Mouse (Mus musculus) ES-Bruce4 (cell line): ENCODE measurements around the gene Zbtb16. TPM values are rescaled to one million over a fixed set of nuclear protein-coding genes. Genes with fewer than 3 reads are reported as not detected.

ENCODE experiments used
- H3K27ac ChIP-seq: 2 replicates; pipeline ENCODE4 v1.5.1; 2012; ENCODE audit warnings: low read length, inconsistent platforms; ENCODE audit not compliant: insufficient read depth
- H3K27me3 ChIP-seq: 2 replicates; pipeline ENCODE4 v1.6.1; 2012; ENCODE audit warnings: mild to moderate bottlenecking, low read length, inconsistent platforms; ENCODE audit not compliant: control insufficient read depth, poor library complexity, insufficient read depth, severe bottlenecking
- H3K36me3 ChIP-seq: 2 replicates; pipeline ENCODE4 v1.6.1; 2012; ENCODE audit warnings: inconsistent platforms, mild to moderate bottlenecking, low read length, moderate library complexity; ENCODE audit not compliant: control insufficient read depth, poor library complexity, insufficient read depth, severe bottlenecking
- H3K4me1 ChIP-seq: one replicate; pipeline ENCODE4 v1.8.1; 2011; ENCODE audit warnings: low read length; ENCODE audit not compliant: control insufficient read depth, insufficient read depth
- H3K4me3 ChIP-seq: 2 replicates; pipeline ENCODE4 v1.5.1; 2011; ENCODE audit warnings: low read depth, mild to moderate bottlenecking, low read length
- H3K9ac ChIP-seq: 2 replicates; pipeline ENCODE4 v1.6.1; 2012; ENCODE audit warnings: low read depth, mild to moderate bottlenecking, inconsistent platforms; ENCODE audit not compliant: poor library complexity, severe bottlenecking
- H3K9me3 ChIP-seq: replicated peaks from 2 replicates; pipeline ENCODE4 v1.6.1; 2012; ENCODE audit warnings: mild to moderate bottlenecking, low read length, inconsistent platforms; ENCODE audit not compliant: control insufficient read depth, poor library complexity, insufficient read depth, severe bottlenecking
- CTCF ChIP-seq: IDR thresholded peaks from one replicate; pipeline ENCODE4 v1.8.1; 2011; ENCODE audit warnings: low read depth, low read length
- EP300 ChIP-seq: IDR thresholded peaks from 2 replicates; pipeline ENCODE4 v1.6.1; 2011; ENCODE audit warnings: low read depth, low read length; ENCODE audit not compliant: insufficient read depth
- POLR2A ChIP-seq: IDR thresholded peaks from one replicate; pipeline ENCODE4 v1.8.1; 2011; ENCODE audit warnings: low read length; ENCODE audit not compliant: insufficient read depth
- polyA plus RNA-seq: library from polyadenylated mRNA; stranded (reverse); fragments of >200 nt; gene quantifications from 2 replicates; pipeline ENCODE4 v1.2.4, GENCODE M21; 2011; ENCODE audit warnings: low read depth; ENCODE audit not compliant: missing spikeins, insufficient read depth, insufficient read length

Zbtb16 gene
- polyA plus RNA-seq, 1 experiment, result 0.49 TPM

GRCm38 (mm10) chr9:48735466-48736312 is 100.3 kb downstream of the Zbtb16 start:
- Histone ChIP-seq H3K4me3 (no peak overlapping the region), H3K27ac (no peak overlapping the region), H3K27me3 (no peaks in the 10 kb centered on the region), H3K4me1 (no peaks in the 10 kb centered on the region), H3K9ac (no peak overlapping the region), H3K9me3 (no peaks in the 10 kb centered on the region), H3K36me3 (no peaks in the 10 kb centered on the region)
- TF ChIP-seq EP300 (no peak), POLR2A (no peak), CTCF (no peak)

- H3K27ac ChIP-seq, result no peak overlapping the region
- H3K36me3 ChIP-seq, result no peaks in the 10 kb centered on the region
- TF ChIP-seq CTCF, result no peak
- no peak for TF ChIP-seq EP300
- no peak for TF ChIP-seq POLR2A
- H3K27me3 ChIP-seq, result no peaks in the 10 kb centered on the region
- H3K9ac ChIP-seq, result no peak overlapping the region
- no peaks in the 10 kb centered on the region for H3K4me1 ChIP-seq
- H3K4me3 ChIP-seq, result no peak overlapping the region
- no peaks in the 10 kb centered on the region for H3K9me3 ChIP-seq
Observed at GRCm38 (mm10) chr9:48734725-48735465, 101.1 kb downstream of the Zbtb16 start.

GRCm38 (mm10) chr9:48733817-48734544 is 102.0 kb downstream of the Zbtb16 start:
- Histone ChIP-seq H3K36me3 (no peaks in the 10 kb centered on the region), H3K4me1 (no peaks in the 10 kb centered on the region), H3K27me3 (no peaks in the 10 kb centered on the region), H3K27ac (no peak overlapping the region), H3K9ac (no peak overlapping the region), H3K9me3 (no peaks in the 10 kb centered on the region), H3K4me3 (no peak overlapping the region)
- TF ChIP-seq CTCF, result no peak
- no peak for TF ChIP-seq POLR2A
- no peak for TF ChIP-seq EP300

- TF ChIP-seq EP300, result no peak
- TF ChIP-seq CTCF, result no peak
- no peak for TF ChIP-seq POLR2A
- H3K9me3 ChIP-seq, result no peaks in the 10 kb centered on the region
- no peak overlapping the region for H3K9ac ChIP-seq
- H3K4me1 ChIP-seq, result no peaks in the 10 kb centered on the region
- no peaks in the 10 kb centered on the region for H3K27me3 ChIP-seq
- H3K4me3 ChIP-seq, result no peak overlapping the region
- no peak overlapping the region for H3K27ac ChIP-seq
- H3K36me3 ChIP-seq, result no peaks in the 10 kb centered on the region
Observed at GRCm38 (mm10) chr9:48733083-48733482, 102.9 kb downstream of the Zbtb16 start.

- no peaks in the 10 kb centered on the region for H3K4me1 ChIP-seq
- no peak overlapping the region for H3K27ac ChIP-seq
- H3K9me3 ChIP-seq, result no peaks in the 10 kb centered on the region
- H3K27me3 ChIP-seq, result no peaks in the 10 kb centered on the region
- TF ChIP-seq EP300 (no peak), CTCF (no peak), POLR2A (no peak)
- H3K36me3 ChIP-seq, result no peaks in the 10 kb centered on the region
- H3K4me3 ChIP-seq, result no peak overlapping the region
- H3K9ac ChIP-seq, result no peak overlapping the region
Observed at GRCm38 (mm10) chr9:48731651-48732536, 104.1 kb downstream of the Zbtb16 start.
